Mouse (Mus musculus): ENCODE results near the gene Bcl2l11. TPM values are rescaled to one million over a fixed set of nuclear protein-coding genes. Genes with fewer than 3 reads are reported as not detected.

The Bcl2l11 gene
- polyA plus RNA-seq, 1 experiment = 13.1 TPM

DNA sequence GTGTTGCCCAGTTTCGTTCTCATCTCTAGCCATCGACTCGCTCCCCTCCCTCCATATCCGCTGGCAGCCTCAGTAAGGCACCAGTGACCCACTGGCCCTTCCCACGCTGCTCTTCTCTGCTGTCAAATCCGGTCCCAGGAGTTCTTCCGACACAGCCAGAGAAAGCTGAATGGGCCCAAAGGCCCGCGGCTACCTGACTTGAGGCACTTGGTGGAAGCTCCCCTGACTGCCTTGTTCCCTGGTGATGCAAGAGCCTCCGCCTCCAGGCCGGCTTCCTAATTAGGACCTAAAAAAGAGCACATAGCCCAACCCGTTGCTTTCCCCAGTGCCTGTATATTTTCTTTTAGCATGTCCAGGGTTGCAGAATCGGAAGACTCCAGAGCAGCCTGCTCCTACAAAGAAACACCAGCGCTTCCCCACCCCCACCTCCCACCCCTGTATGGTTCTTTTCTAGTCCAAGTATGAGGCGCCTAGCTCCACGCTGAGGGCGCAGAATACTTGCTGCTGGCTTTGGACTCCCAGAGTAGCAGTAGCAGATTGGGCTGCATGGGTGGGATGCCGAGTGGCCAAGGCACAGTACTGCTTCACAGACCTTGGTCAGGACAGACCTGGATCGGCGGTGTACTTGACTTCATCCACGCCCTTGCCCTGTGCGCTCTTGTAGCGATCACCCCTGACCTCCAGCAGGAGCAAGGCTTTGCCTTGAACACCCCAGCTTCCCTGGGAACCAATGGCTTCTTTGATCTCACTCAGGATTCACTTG is 1.7 kb upstream of the Bcl2l11 start:
- peak overlapping the region; percentile 97 for H3K4me3 ChIP-seq (replicated peaks)
- H3K27me3 ChIP-seq (replicated peaks) = peaks cover 87% of the 10 kb centered on the region
- H3K4me1 ChIP-seq = peaks cover 63% of the 10 kb centered on the region
- peaks cover 6% of the 10 kb centered on the region for H3K36me3 ChIP-seq (replicated peaks; ENCODE audit: low read length)
- TF ChIP-seq FLI1 (IDR thresholded peaks at IDR 0.05; ENCODE audit: low read length) (no peak), GATA1 (IDR thresholded peaks at IDR 0.05; ENCODE audit: borderline replicate concordance, low read length) (no peak)
- no peaks in the 10 kb centered on the region for H3K9me3 ChIP-seq

DNA sequence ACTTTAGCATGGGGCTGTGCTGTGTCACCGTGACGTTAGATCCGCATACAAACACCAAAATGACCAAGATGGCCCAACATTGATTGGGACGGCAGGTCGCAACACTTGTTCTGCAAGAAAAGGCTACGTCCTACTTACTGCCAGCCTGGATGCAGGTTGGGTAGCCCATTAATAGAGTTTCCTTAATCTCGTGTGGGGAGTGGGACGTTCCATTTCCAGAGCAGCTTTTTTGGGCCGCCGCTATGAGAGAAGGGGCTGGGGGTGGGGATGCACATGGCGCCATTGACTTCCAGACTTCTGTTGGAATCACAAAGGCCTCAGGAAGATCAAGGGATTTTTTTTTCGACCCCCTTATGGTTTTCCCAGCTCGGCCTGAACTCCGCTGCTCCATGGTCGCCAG is 1.1 kb upstream of the Bcl2l11 start:
- H3K4me3 ChIP-seq (replicated peaks) = peak overlapping the region; percentile 97
- TF ChIP-seq GATA1 (IDR thresholded peaks at IDR 0.05; ENCODE audit: borderline replicate concordance, low read length) (no peak), FLI1 (IDR thresholded peaks at IDR 0.05; ENCODE audit: low read length) (no peak)
- peaks cover 11% of the 10 kb centered on the region for H3K36me3 ChIP-seq (replicated peaks; ENCODE audit: low read length)
- peaks cover 89% of the 10 kb centered on the region for H3K27me3 ChIP-seq (replicated peaks)
- no peaks in the 10 kb centered on the region for H3K9me3 ChIP-seq
- H3K4me1 ChIP-seq = peaks cover 63% of the 10 kb centered on the region

DNA sequence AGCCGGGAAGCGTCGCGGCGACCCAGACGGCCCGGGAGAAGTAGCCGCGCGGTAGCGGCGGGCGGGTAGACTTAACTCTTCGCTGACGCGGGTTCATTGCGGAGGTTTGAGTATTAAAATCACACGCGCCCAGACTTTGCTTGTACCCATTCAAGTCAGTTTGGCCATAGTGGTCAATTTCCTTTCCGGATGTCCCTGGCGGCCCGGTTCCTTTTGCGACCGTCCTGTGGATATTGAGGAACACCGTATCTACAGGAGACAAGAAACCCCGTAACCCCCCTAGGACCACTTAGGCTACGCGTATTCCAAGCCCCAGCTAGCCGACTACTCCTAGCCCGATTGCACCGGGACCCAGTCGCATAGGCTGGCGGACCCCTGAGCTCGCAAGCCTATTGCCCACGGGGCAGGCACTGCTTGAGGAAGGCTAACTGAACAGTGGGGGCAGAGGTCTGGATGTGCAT is 783 bp downstream of the Bcl2l11 start:
- Histone ChIP-seq H3K9me3 (no peaks in the 10 kb centered on the region), H3K36me3 (replicated peaks; ENCODE audit: low read length) (peaks cover 26% of the 10 kb centered on the region), H3K27me3 (replicated peaks) (peaks cover 82% of the 10 kb centered on the region), H3K4me1 (peaks cover 63% of the 10 kb centered on the region), H3K4me3 (replicated peaks) (peak overlapping the region; percentile 97)
- no peak for TF ChIP-seq FLI1 (IDR thresholded peaks at IDR 0.05; ENCODE audit: low read length)
- no peak for TF ChIP-seq GATA1 (IDR thresholded peaks at IDR 0.05; ENCODE audit: borderline replicate concordance, low read length)

DNA sequence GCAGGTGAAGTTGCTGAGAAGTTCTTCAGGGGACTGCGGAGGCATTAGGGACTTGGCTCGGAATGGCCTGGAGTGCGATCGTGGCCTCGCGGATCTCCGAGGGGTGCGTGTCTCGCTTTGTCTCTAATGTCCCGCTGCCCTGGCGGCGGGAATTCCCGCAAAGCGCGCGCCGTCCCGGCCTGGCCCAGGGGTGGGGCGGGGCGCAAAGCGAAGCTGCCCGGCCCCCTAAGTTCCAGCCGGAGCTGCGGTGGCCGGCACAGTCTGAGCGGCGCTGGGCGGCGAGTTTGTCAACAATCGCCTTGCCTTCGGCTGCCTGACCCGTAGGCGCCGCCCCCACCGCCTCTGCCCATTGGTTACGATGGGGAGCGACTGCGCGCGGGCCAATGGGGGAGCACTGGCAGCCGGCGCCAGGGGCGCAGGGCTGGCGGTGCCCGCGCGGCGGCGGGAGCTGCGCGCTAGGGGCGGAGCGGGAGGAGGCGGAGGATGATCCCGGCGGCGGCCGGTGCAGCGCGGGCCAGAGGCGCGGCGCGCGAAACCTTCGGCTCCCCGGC is 1.4 kb downstream of the Bcl2l11 start:
- TF ChIP-seq FLI1 (IDR thresholded peaks at IDR 0.05; ENCODE audit: low read length) (no peak), GATA1 (IDR thresholded peaks at IDR 0.05; ENCODE audit: borderline replicate concordance, low read length) (no peak)
- Histone ChIP-seq H3K27me3 (replicated peaks) (peaks cover 78% of the 10 kb centered on the region), H3K4me1 (peaks cover 61% of the 10 kb centered on the region)

GRCm38 (mm10) chr2:128127691-128128292 is 2.0 kb downstream of the Bcl2l11 start:
- Histone ChIP-seq H3K4me1 (peaks cover 58% of the 10 kb centered on the region), H3K9me3 (no peaks in the 10 kb centered on the region), H3K27me3 (replicated peaks) (peaks cover 72% of the 10 kb centered on the region), H3K4me3 (replicated peaks) (peak overlapping the region; percentile 97), H3K36me3 (replicated peaks; ENCODE audit: low read length) (peaks cover 33% of the 10 kb centered on the region)
- TF ChIP-seq FLI1 (IDR thresholded peaks at IDR 0.05; ENCODE audit: low read length) = no peak
- TF ChIP-seq GATA1 (IDR thresholded peaks at IDR 0.05; ENCODE audit: borderline replicate concordance, low read length) = no peak

More for the DNA sequence above, 1.4 kb downstream of the Bcl2l11 start:
- no peaks in the 10 kb centered on the region for H3K9me3 ChIP-seq
- peak overlapping the region; percentile 97 for H3K4me3 ChIP-seq (replicated peaks)
- peaks cover 29% of the 10 kb centered on the region for H3K36me3 ChIP-seq (replicated peaks; ENCODE audit: low read length)

DNA sequence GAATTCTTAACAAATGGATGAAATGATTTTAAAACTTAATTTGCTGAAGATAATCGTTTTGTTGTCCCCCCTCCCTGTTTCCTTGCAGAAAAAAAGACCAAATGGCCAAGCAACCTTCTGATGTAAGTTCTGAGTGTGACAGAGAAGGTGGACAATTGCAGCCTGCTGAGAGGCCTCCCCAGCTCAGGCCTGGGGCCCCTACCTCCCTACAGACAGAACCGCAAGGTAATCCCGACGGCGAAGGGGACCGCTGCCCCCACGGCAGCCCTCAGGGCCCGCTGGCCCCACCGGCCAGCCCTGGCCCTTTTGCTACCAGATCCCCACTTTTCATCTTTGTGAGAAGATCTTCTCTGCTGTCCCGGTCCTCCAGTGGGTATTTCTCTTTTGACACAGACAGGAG is 2.7 kb downstream of the Bcl2l11 start:
- Histone ChIP-seq H3K27me3 (replicated peaks) (peaks cover 64% of the 10 kb centered on the region), H3K4me3 (replicated peaks) (peak overlapping the region; percentile 97), H3K9me3 (no peaks in the 10 kb centered on the region), H3K36me3 (replicated peaks; ENCODE audit: low read length) (peaks cover 36% of the 10 kb centered on the region), H3K4me1 (peaks cover 58% of the 10 kb centered on the region)
- no peak for TF ChIP-seq GATA1 (IDR thresholded peaks at IDR 0.05; ENCODE audit: borderline replicate concordance, low read length)
- no peak for TF ChIP-seq FLI1 (IDR thresholded peaks at IDR 0.05; ENCODE audit: low read length)

DNA sequence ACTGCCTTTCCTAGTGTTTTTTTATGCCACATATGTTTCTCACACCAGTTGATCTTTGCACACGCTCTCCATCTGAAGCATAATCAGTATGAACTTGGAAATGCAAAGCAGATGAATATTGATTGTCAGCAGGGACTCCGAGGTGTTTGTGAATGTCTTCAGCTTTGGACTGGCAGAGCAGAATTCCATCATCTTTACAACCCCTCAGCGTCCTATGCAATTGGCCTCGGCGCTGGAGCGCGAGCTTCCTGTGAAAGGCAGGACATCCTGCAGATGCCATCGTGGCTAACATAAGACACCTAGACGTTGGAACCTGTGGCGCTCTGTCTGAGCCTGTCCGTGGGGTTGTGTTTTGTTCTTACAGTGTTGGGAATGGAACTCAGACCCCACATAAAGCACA is 5.7 kb downstream of the Bcl2l11 start:
- Histone ChIP-seq H3K9me3 (no peaks in the 10 kb centered on the region), H3K4me1 (peaks cover 56% of the 10 kb centered on the region), H3K36me3 (replicated peaks; ENCODE audit: low read length) (peaks cover 50% of the 10 kb centered on the region), H3K4me3 (replicated peaks) (no peak overlapping the region), H3K27me3 (replicated peaks) (peaks cover 35% of the 10 kb centered on the region)
- TF ChIP-seq FLI1 (IDR thresholded peaks at IDR 0.05; ENCODE audit: low read length) = no peak
- TF ChIP-seq GATA1 (IDR thresholded peaks at IDR 0.05; ENCODE audit: borderline replicate concordance, low read length) = no peak

GRCm38 (mm10) chr2:128132635-128133034 is 6.8 kb downstream of the Bcl2l11 start:
- H3K9me3 ChIP-seq = no peaks in the 10 kb centered on the region
- no peak overlapping the region for H3K4me3 ChIP-seq (replicated peaks)
- TF ChIP-seq FLI1 (IDR thresholded peaks at IDR 0.05; ENCODE audit: low read length) = no peak
- no peak for TF ChIP-seq GATA1 (IDR thresholded peaks at IDR 0.05; ENCODE audit: borderline replicate concordance, low read length)
- peaks cover 29% of the 10 kb centered on the region for H3K27me3 ChIP-seq (replicated peaks)
- peaks cover 53% of the 10 kb centered on the region for H3K36me3 ChIP-seq (replicated peaks; ENCODE audit: low read length)
- H3K4me1 ChIP-seq = peaks cover 54% of the 10 kb centered on the region

- peaks cover 45% of the 10 kb centered on the region for H3K4me1 ChIP-seq
- no peaks in the 10 kb centered on the region for H3K9me3 ChIP-seq
- peaks cover 19% of the 10 kb centered on the region for H3K27me3 ChIP-seq (replicated peaks)
- peaks cover 52% of the 10 kb centered on the region for H3K36me3 ChIP-seq (replicated peaks; ENCODE audit: low read length)
- H3K4me3 ChIP-seq (replicated peaks) = no peak overlapping the region
- TF ChIP-seq FLI1 (IDR thresholded peaks at IDR 0.05; ENCODE audit: low read length) (no peak), GATA1 (IDR thresholded peaks at IDR 0.05; ENCODE audit: borderline replicate concordance, low read length) (no peak)
Observed at GRCm38 (mm10) chr2:128133865-128134264, 8.0 kb downstream of the Bcl2l11 start.

- peaks cover 50% of the 10 kb centered on the region for H3K36me3 ChIP-seq (replicated peaks; ENCODE audit: low read length)
- peaks cover 21% of the 10 kb centered on the region for H3K27me3 ChIP-seq (replicated peaks)
- no peaks in the 10 kb centered on the region for H3K9me3 ChIP-seq
- peaks cover 45% of the 10 kb centered on the region for H3K4me1 ChIP-seq
- peak overlapping the region; percentile 59 for H3K4me3 ChIP-seq (replicated peaks)
- TF ChIP-seq GATA1 (IDR thresholded peaks at IDR 0.05; ENCODE audit: borderline replicate concordance, low read length) (no peak), FLI1 (IDR thresholded peaks at IDR 0.05; ENCODE audit: low read length) (no peak)
Observed at GRCm38 (mm10) chr2:128134474-128134873, 8.6 kb downstream of the Bcl2l11 start.
